Mouse (Mus musculus): ENCODE data around the gene Nfasc.

DNA sequence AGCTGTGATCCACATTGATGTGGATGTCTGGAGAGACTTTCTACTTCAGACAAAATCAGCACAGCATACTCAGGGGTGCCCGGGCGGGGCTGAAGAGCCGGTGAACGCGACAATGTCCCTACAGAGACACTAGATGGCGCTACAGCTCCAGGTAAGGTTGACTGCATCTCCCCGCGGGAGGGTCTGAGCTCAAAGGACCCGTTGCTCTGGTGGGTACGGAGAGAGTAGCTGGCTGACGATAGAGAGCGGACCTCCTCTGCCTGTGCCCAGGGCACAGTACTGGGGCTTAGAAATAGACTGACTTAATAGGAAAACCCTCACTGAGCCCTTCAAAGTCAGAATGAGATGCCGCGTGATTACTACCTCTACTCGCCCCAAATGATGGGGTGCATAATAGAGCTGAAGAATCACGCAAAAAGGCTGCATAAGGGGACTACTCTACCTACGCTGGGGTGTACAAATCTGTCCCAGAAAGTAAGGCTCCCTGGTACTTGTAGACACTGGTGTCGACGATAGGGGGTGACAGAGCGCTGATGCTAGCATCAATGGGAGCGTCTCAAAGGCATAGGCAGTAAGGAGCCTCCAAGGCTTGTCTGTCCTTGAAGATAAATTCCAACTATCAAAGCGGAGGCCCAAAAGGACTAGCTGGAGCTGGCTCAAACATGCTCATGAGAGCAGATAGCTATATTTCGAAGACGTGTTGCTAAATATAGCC lies 17.2 kb upstream of the Nfasc start:
- TF ChIP-seq CTCF (IDR thresholded peaks at IDR 0.05; ENCODE audit: control insufficient read depth, insufficient read depth, low read length) (peak; percentile 69), POLR2A (IDR thresholded peaks at IDR 0.05; ENCODE audit: borderline replicate concordance, control insufficient read depth, low read depth, low read length) (no peak)
